15 mouse cellular contexts compared by ENCODE assay signal in the genomic region with DNA sequence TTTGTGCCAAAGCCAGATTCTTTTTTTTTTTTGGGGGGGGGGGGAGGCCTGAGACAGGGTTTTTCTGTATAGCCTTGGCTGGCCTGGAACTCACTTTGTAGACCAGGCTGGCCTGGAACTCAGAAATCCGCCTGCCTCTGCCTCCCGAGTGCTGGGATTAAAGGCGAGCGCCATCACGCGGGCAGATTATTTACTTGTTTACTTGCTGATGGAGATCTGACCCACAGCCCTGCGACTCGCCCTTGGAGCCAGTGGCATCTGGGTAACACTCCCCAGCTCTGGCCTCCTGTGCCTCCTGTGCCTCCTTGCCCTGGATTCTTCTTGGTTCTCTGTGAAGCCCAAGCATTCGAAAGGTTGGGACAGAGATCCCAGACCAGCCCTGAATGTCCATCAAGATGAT. TPM values are rescaled to one million over a fixed set of nuclear protein-coding genes. Genes with fewer than 3 reads are reported as not detected.
DNase-seq lines count a peak whose midpoint lies in the region; ATAC-seq and TF ChIP-seq lines count a peak whose summit lies in the region.
"Had no signal": no experiment of that assay in that cellular context is flagged by ENCODE, and none has a peak within 500 bp of the region (broad histone marks: within the 10 kb centered on the region; RNA-seq: fewer than 3 reads in every experiment).

No protein-coding gene starts in this region.

- H3K9me3 ChIP-seq in forebrain, embryonic 14.5 days (replicated peaks; ENCODE audit: control insufficient read depth, low read length), result no peaks in the 10 kb centered on the region
- H3K9me3 ChIP-seq in forebrain, embryonic 16.5 days (ENCODE audit: control insufficient read depth, low read length), result no peaks in the 10 kb centered on the region
- no peaks in the 10 kb centered on the region for H3K9me3 ChIP-seq in hindbrain, postnatal 0 days (ENCODE audit: low read length)
- no peaks in the 10 kb centered on the region for H3K9me3 ChIP-seq in hindbrain, embryonic 14.5 days (ENCODE audit: control insufficient read depth, low read length)
- H3K9me3 ChIP-seq in megakaryocyte, embryonic 14.5 days, result no peaks in the 10 kb centered on the region
- H3K9me3 ChIP-seq in stomach, embryonic 16.5 days (replicated peaks; ENCODE audit: control insufficient read depth, low read length), result no peaks in the 10 kb centered on the region
- H3K9me3 ChIP-seq: liver, embryonic 15.5 days; neural tube, embryonic 13.5 days had no signal

- H3K36me3 ChIP-seq in forebrain, embryonic 14.5 days (ENCODE audit: control insufficient read depth, insufficient read depth, low read length), result peaks cover 5% of the 10 kb centered on the region
- H3K36me3 ChIP-seq in forebrain, embryonic 16.5 days (ENCODE audit: control insufficient read depth, insufficient read depth), result no peaks in the 10 kb centered on the region
- H3K36me3 ChIP-seq in hindbrain, postnatal 0 days (ENCODE audit: insufficient read depth, low read length), result no peaks in the 10 kb centered on the region
- no peaks in the 10 kb centered on the region for H3K36me3 ChIP-seq in hindbrain, embryonic 14.5 days (replicated peaks; ENCODE audit: control insufficient read depth, insufficient read depth)
- peaks cover 77% of the 10 kb centered on the region for H3K36me3 ChIP-seq in megakaryocyte, embryonic 14.5 days (replicated peaks; ENCODE audit: low read length)
- H3K36me3 ChIP-seq in stomach, embryonic 16.5 days (ENCODE audit: control insufficient read depth, insufficient read depth, low read length), result no peaks in the 10 kb centered on the region
- H3K36me3 ChIP-seq: liver, embryonic 15.5 days; neural tube, embryonic 13.5 days had no signal

- TF ChIP-seq CTCF in hindbrain, postnatal 0 days (IDR thresholded peaks at IDR 0.05; ENCODE audit: low read depth), result no peak

- no peaks in the 10 kb centered on the region for H3K27me3 ChIP-seq in forebrain, embryonic 14.5 days (replicated peaks; ENCODE audit: control insufficient read depth, insufficient read depth, low read length)
- no peaks in the 10 kb centered on the region for H3K27me3 ChIP-seq in forebrain, embryonic 16.5 days (replicated peaks; ENCODE audit: control insufficient read depth, insufficient read depth, low read length)
- H3K27me3 ChIP-seq in hindbrain, postnatal 0 days (ENCODE audit: insufficient read depth, low read length), result no peaks in the 10 kb centered on the region
- H3K27me3 ChIP-seq in hindbrain, embryonic 14.5 days (ENCODE audit: control insufficient read depth, insufficient read depth, low read length), result no peaks in the 10 kb centered on the region
- no peaks in the 10 kb centered on the region for H3K27me3 ChIP-seq in megakaryocyte, embryonic 14.5 days (replicated peaks)
- H3K27me3 ChIP-seq in stomach, embryonic 16.5 days (ENCODE audit: control insufficient read depth, insufficient read depth, low read length), result no peaks in the 10 kb centered on the region
- H3K27me3 ChIP-seq: liver, embryonic 15.5 days; neural tube, embryonic 13.5 days; Patski had no signal

- H3K4me2 ChIP-seq in forebrain, embryonic 14.5 days (ENCODE audit: low read length), result no peak overlapping the region
- no peak overlapping the region for H3K4me2 ChIP-seq in forebrain, embryonic 16.5 days (ENCODE audit: low read length)
- no peak overlapping the region for H3K4me2 ChIP-seq in hindbrain, postnatal 0 days (ENCODE audit: low read depth, low read length)
- H3K4me2 ChIP-seq in hindbrain, embryonic 14.5 days (replicated peaks), result no peak overlapping the region
- H3K4me2 ChIP-seq in stomach, embryonic 16.5 days (ENCODE audit: low read depth, low read length), result no peak overlapping the region
- H3K4me2 ChIP-seq: liver, embryonic 15.5 days had no signal

- WGBS in forebrain, embryonic 14.5 days, result 91% methylated on average over 9 of the region's 9 CpGs
- 91% methylated on average over 9 of the region's 9 CpGs for WGBS in forebrain, embryonic 16.5 days
- WGBS in hindbrain, postnatal 0 days, result 89% methylated on average over 9 of the region's 9 CpGs
- WGBS in hindbrain, embryonic 14.5 days, result 96% methylated on average over 9 of the region's 9 CpGs
- WGBS in stomach, embryonic 16.5 days, result 88% methylated on average over 9 of the region's 9 CpGs

- H3K4me1 ChIP-seq in forebrain, embryonic 14.5 days (ENCODE audit: control insufficient read depth, insufficient read depth, low read length), result peaks cover 64% of the 10 kb centered on the region
- peaks cover 79% of the 10 kb centered on the region for H3K4me1 ChIP-seq in forebrain, embryonic 16.5 days (replicated peaks; ENCODE audit: control insufficient read depth, insufficient read depth, low read length)
- H3K4me1 ChIP-seq in hindbrain, postnatal 0 days (ENCODE audit: insufficient read depth, low read length), result peaks cover 59% of the 10 kb centered on the region
- peaks cover 77% of the 10 kb centered on the region for H3K4me1 ChIP-seq in hindbrain, embryonic 14.5 days (replicated peaks; ENCODE audit: control insufficient read depth, insufficient read depth, low read length)
- H3K4me1 ChIP-seq in megakaryocyte, embryonic 14.5 days, result peaks cover 99% of the 10 kb centered on the region
- H3K4me1 ChIP-seq in stomach, embryonic 16.5 days (ENCODE audit: control insufficient read depth, insufficient read depth, low read length), result peaks cover 94% of the 10 kb centered on the region

- H3K4me3 ChIP-seq in forebrain, embryonic 14.5 days (ENCODE audit: low read depth, low read length), result no peak overlapping the region
- no peak overlapping the region for H3K4me3 ChIP-seq in forebrain, embryonic 16.5 days (replicated peaks; ENCODE audit: low read length)
- H3K4me3 ChIP-seq in hindbrain, postnatal 0 days (ENCODE audit: low read length), result no peak overlapping the region
- no peak overlapping the region for H3K4me3 ChIP-seq in hindbrain, embryonic 14.5 days (replicated peaks; ENCODE audit: low read length)
- H3K4me3 ChIP-seq in megakaryocyte, embryonic 14.5 days (replicated peaks), result peak overlapping the region; percentile 50
- no peak overlapping the region for H3K4me3 ChIP-seq in stomach, embryonic 16.5 days (replicated peaks; ENCODE audit: low read length)
- H3K4me3 ChIP-seq: liver, embryonic 15.5 days; neural tube, embryonic 13.5 days had no signal

- H3K9ac ChIP-seq in forebrain, embryonic 14.5 days (ENCODE audit: low read length), result no peak overlapping the region
- H3K9ac ChIP-seq in forebrain, embryonic 16.5 days (replicated peaks; ENCODE audit: low read depth, low read length), result no peak overlapping the region
- H3K9ac ChIP-seq in hindbrain, postnatal 0 days (replicated peaks; ENCODE audit: low read length), result no peak overlapping the region; the same call in 1 of the 2 replicates
- no peak overlapping the region for H3K9ac ChIP-seq in hindbrain, embryonic 14.5 days
- no peak overlapping the region for H3K9ac ChIP-seq in stomach, embryonic 16.5 days (ENCODE audit: low read length)
- H3K9ac ChIP-seq: liver, embryonic 15.5 days had no signal

- ATAC-seq in forebrain, embryonic 14.5 days, result no peak
- no peak for ATAC-seq in forebrain, embryonic 16.5 days
- no peak for ATAC-seq in hindbrain, postnatal 0 days
- ATAC-seq in hindbrain, embryonic 14.5 days (ENCODE audit: low FRiP score), result no peak
- ATAC-seq in megakaryocyte, adult 5-6 weeks (ENCODE audit: poor library complexity, severe bottlenecking), result no peak
- ATAC-seq in stomach, embryonic 16.5 days (ENCODE audit: insufficient read depth, low FRiP score), result no peak
- ATAC-seq: CD4-positive, CD25-positive, alpha-beta regulatory T cell, adult 4 months had no signal

- H3K27ac ChIP-seq in forebrain, embryonic 14.5 days (ENCODE audit: low read depth, low read length), result peak overlapping the region; percentile 70; the same call in 1 of the 2 replicates
- H3K27ac ChIP-seq in forebrain, embryonic 16.5 days (ENCODE audit: low read length), result no peak overlapping the region
- peak overlapping the region; percentile 71; the same call in 1 of the 2 replicates for H3K27ac ChIP-seq in hindbrain, postnatal 0 days
- no peak overlapping the region for H3K27ac ChIP-seq in hindbrain, embryonic 14.5 days
- peak overlapping the region; percentile 85 for H3K27ac ChIP-seq in stomach, embryonic 16.5 days (ENCODE audit: low read length)

- DNase-seq in forebrain, embryonic 14.5 days (ENCODE audit: low spot score), result no peak
- DNase-seq in hindbrain, postnatal 0 days (ENCODE audit: low spot score), result no peak
- DNase-seq in hindbrain, embryonic 14.5 days (ENCODE audit: low spot score), result no peak
- no peak for DNase-seq in spleen, postnatal 14 days (ENCODE audit: low spot score in 2 of 2)
- DNase-seq: adrenal gland, adult 2 months; kidney, adult 11 months; midbrain, embryonic 14.5 days had no signal

RNA-seq across cellular contexts. Expression of a gene that starts 7.1 kb away (rescaled TPM):
- polyA plus RNA-seq in forebrain, embryonic 14.5 days (2014; fragmentation: Nextera tagmentation; extraction: Ambion mirVana), result 30.2 and 34.5 TPM in 2 replicates
- 22.9 and 27.6 TPM in 2 replicates for polyA plus RNA-seq in forebrain, embryonic 16.5 days (2015; fragmentation: Nextera tagmentation; extraction: Ambion mirVana)
- total RNA-seq in hindbrain, postnatal 0 days (2014; rRNA removed), result 64.5 and 64.7 TPM in 2 replicates
- polyA plus RNA-seq in hindbrain, postnatal 0 days (2015; fragmentation: Nextera tagmentation; extraction: Ambion mirVana), result 15.0 and 16.7 TPM in 2 replicates
- 22.9 and 25.0 TPM in 2 replicates for polyA plus RNA-seq in hindbrain, embryonic 14.5 days (2014; fragmentation: Nextera tagmentation; extraction: Ambion mirVana)
- 27.8 and 40.9 TPM in 2 replicates for polyA plus RNA-seq in megakaryocyte, embryonic 14.5 days (2012; ENCODE audit: insufficient read depth, low replicate concordance)
- 73.2 and 75.2 TPM in 2 replicates for total RNA-seq in megakaryocyte, adult 5-6 weeks (2015)
- 38.0 and 41.9 TPM in 2 replicates for total RNA-seq in megakaryocyte, adult 5-6 weeks (2017)
- polyA plus RNA-seq in stomach, embryonic 16.5 days (2015; fragmentation: Nextera tagmentation; extraction: Ambion mirVana), result 49.4 and 53.4 TPM in 2 replicates

RNA-seq across cellular contexts. Expression of a gene that starts 14.9 kb away (rescaled TPM):
- 0.07 and 0.70 TPM in 2 replicates for polyA plus RNA-seq in forebrain, embryonic 14.5 days (2014; fragmentation: Nextera tagmentation; extraction: Ambion mirVana)
- polyA plus RNA-seq in forebrain, embryonic 16.5 days (2015; fragmentation: Nextera tagmentation; extraction: Ambion mirVana), result 0.15 and 0.40 TPM in 2 replicates
- total RNA-seq in hindbrain, postnatal 0 days (2014; rRNA removed), result 0.52 and 1.3 TPM in 2 replicates
- polyA plus RNA-seq in hindbrain, postnatal 0 days (2015; fragmentation: Nextera tagmentation; extraction: Ambion mirVana), result 0.98 and 1.4 TPM in 2 replicates
- polyA plus RNA-seq in hindbrain, embryonic 14.5 days (2014; fragmentation: Nextera tagmentation; extraction: Ambion mirVana), result 0.60 and 2.5 TPM in 2 replicates
- polyA plus RNA-seq in megakaryocyte, embryonic 14.5 days (2012; ENCODE audit: insufficient read depth, low replicate concordance), result 0.70 TPM in 1 of 2 replicates, not detected in the other
- 0.07 TPM in 1 of 2 replicates, not detected in the other for total RNA-seq in megakaryocyte, adult 5-6 weeks (2015)
- total RNA-seq in megakaryocyte, adult 5-6 weeks (2017), result 0.04 and 0.16 TPM in 2 replicates
- 1.0 and 1.9 TPM in 2 replicates for polyA plus RNA-seq in stomach, embryonic 16.5 days (2015; fragmentation: Nextera tagmentation; extraction: Ambion mirVana)

RNA-seq across cellular contexts. Expression of a gene that starts 45.1 kb away (rescaled TPM):
- 64.4 and 65.4 TPM in 2 replicates for polyA plus RNA-seq in forebrain, embryonic 14.5 days (2014; fragmentation: Nextera tagmentation; extraction: Ambion mirVana)
- polyA plus RNA-seq in forebrain, embryonic 16.5 days (2015; fragmentation: Nextera tagmentation; extraction: Ambion mirVana), result 60.8 and 66.0 TPM in 2 replicates
- total RNA-seq in hindbrain, postnatal 0 days (2014; rRNA removed), result 31.4 and 49.0 TPM in 2 replicates
- 62.4 and 62.7 TPM in 2 replicates for polyA plus RNA-seq in hindbrain, postnatal 0 days (2015; fragmentation: Nextera tagmentation; extraction: Ambion mirVana)
- polyA plus RNA-seq in hindbrain, embryonic 14.5 days (2014; fragmentation: Nextera tagmentation; extraction: Ambion mirVana), result 59.1 and 65.0 TPM in 2 replicates
- 19.8 and 35.4 TPM in 2 replicates for polyA plus RNA-seq in megakaryocyte, embryonic 14.5 days (2012; ENCODE audit: insufficient read depth, low replicate concordance)
- 17.4 and 25.7 TPM in 2 replicates for total RNA-seq in megakaryocyte, adult 5-6 weeks (2015)
- 17.1 and 21.0 TPM in 2 replicates for total RNA-seq in megakaryocyte, adult 5-6 weeks (2017)
- 80.4 and 80.6 TPM in 2 replicates for polyA plus RNA-seq in stomach, embryonic 16.5 days (2015; fragmentation: Nextera tagmentation; extraction: Ambion mirVana)

RNA-seq across cellular contexts. Expression of a gene that starts 55.6 kb away (rescaled TPM):
- polyA plus RNA-seq in forebrain, embryonic 14.5 days (2014; fragmentation: Nextera tagmentation; extraction: Ambion mirVana), result 21.4 and 22.3 TPM in 2 replicates
- 20.1 and 23.0 TPM in 2 replicates for polyA plus RNA-seq in forebrain, embryonic 16.5 days (2015; fragmentation: Nextera tagmentation; extraction: Ambion mirVana)
- total RNA-seq in hindbrain, postnatal 0 days (2014; rRNA removed), result 9.3 and 10.0 TPM in 2 replicates
- polyA plus RNA-seq in hindbrain, postnatal 0 days (2015; fragmentation: Nextera tagmentation; extraction: Ambion mirVana), result 23.8 and 23.9 TPM in 2 replicates
- 19.5 and 22.1 TPM in 2 replicates for polyA plus RNA-seq in hindbrain, embryonic 14.5 days (2014; fragmentation: Nextera tagmentation; extraction: Ambion mirVana)
- 1.9 and 12.1 TPM in 2 replicates for polyA plus RNA-seq in megakaryocyte, embryonic 14.5 days (2012; ENCODE audit: insufficient read depth, low replicate concordance)
- total RNA-seq in megakaryocyte, adult 5-6 weeks (2015), result 4.2 and 5.4 TPM in 2 replicates
- 3.5 and 8.9 TPM in 2 replicates for total RNA-seq in megakaryocyte, adult 5-6 weeks (2017)
- 49.4 and 49.5 TPM in 2 replicates for polyA plus RNA-seq in stomach, embryonic 16.5 days (2015; fragmentation: Nextera tagmentation; extraction: Ambion mirVana)

RNA-seq across cellular contexts. Expression of a gene that starts 55.7 kb away (rescaled TPM):
- polyA plus RNA-seq in forebrain, embryonic 14.5 days (2014; fragmentation: Nextera tagmentation; extraction: Ambion mirVana), result 0.06 TPM in 1 of 2 replicates, not detected in the other
- 0.11 and 0.18 TPM in 2 replicates for polyA plus RNA-seq in forebrain, embryonic 16.5 days (2015; fragmentation: Nextera tagmentation; extraction: Ambion mirVana)
- total RNA-seq in hindbrain, postnatal 0 days (2014; rRNA removed), result 0.31 TPM in 1 of 2 replicates, not detected in the other
- polyA plus RNA-seq in hindbrain, postnatal 0 days (2015; fragmentation: Nextera tagmentation; extraction: Ambion mirVana), result 0.19 TPM in 2 replicates
- polyA plus RNA-seq in hindbrain, embryonic 14.5 days (2014; fragmentation: Nextera tagmentation; extraction: Ambion mirVana), result 0.13 and 0.25 TPM in 2 replicates
- polyA plus RNA-seq in megakaryocyte, embryonic 14.5 days (2012; ENCODE audit: insufficient read depth, low replicate concordance), result 0.08 TPM in 1 of 2 replicates, not detected in the other
- total RNA-seq in megakaryocyte, adult 5-6 weeks (2015), result not detected in 2 replicates
- 0.08 TPM in 1 of 2 replicates, not detected in the other for total RNA-seq in megakaryocyte, adult 5-6 weeks (2017)
- polyA plus RNA-seq in stomach, embryonic 16.5 days (2015; fragmentation: Nextera tagmentation; extraction: Ambion mirVana), result 1.3 and 1.5 TPM in 2 replicates

Comparison
In these comparisons a context has a peak if more than half of its experiments do, and no peak if none do; other contexts are left out.
1. H3K27ac ChIP-seq: peak in forebrain, embryonic 14.5 days (single experiment), hindbrain, postnatal 0 days (single experiment) and stomach, embryonic 16.5 days (single experiment); none in forebrain, embryonic 16.5 days (single experiment) and hindbrain, embryonic 14.5 days (single experiment).